Mouse (Mus musculus) large intestine, adult 2 months (tissue): ENCODE measurements around the gene Il10. TPM values are rescaled to one million over a fixed set of nuclear protein-coding genes. Genes with fewer than 3 reads are reported as not detected.

Experiments used
- DNase-seq: peaks from one replicate; pipeline ENCODE4 v3.0.0-alpha.2; 2012; ENCODE audit warnings: low read depth, low spot score
- WGBS: fragments of 180-500 bp; shearing (Covaris S2); methylation state at CpG from one replicate; pipeline ENCODE4 v1.1.7; 2018; 5-methylcytosine and 5-hydroxymethylcytosine counted together
- polyA plus RNA-seq: library from polyadenylated mRNA; depleted of rRNA; stranded (reverse); fragments of >200 nt; gene quantifications from 2 replicates; pipeline ENCODE4 v1.2.3, GENCODE M21; 2012

Il10 gene
- polyA plus RNA-seq, 1 experiment, result 0.14 TPM

- DNase-seq, result no peak
- WGBS, result 85% methylated on average over 2 of the region's 2 CpGs
Measured at GRCm38 (mm10) chr1:131045723-131046355, 26.2 kb downstream of the Il10 start.

GRCm38 (mm10) chr1:131046607-131047006, 27.0 kb downstream of the Il10 start:
- WGBS, result 84% methylated on average over 10 of the region's 10 CpGs
- DNase-seq, result no peak

GRCm38 (mm10) chr1:131048121-131048863, 28.6 kb downstream of the Il10 start:
- WGBS, result 46% methylated on average over 6 of the region's 6 CpGs
- DNase-seq, result no peak

- 81% methylated on average over 8 of the region's 8 CpGs for WGBS
Measured at GRCm38 (mm10) chr1:131048946-131049345, 29.3 kb downstream of the Il10 start.

GRCm38 (mm10) chr1:131049361-131049806, 29.7 kb downstream of the Il10 start:
- 79% methylated on average over 5 of the region's 5 CpGs for WGBS
- no peak for DNase-seq

More at GRCm38 (mm10) chr1:131048946-131049345, 29.3 kb downstream of the Il10 start:
- DNase-seq, result no peak

GRCm38 (mm10) chr1:131050011-131050410, 30.4 kb downstream of the Il10 start:
- WGBS, result 84% methylated on average over 5 of the region's 5 CpGs
- DNase-seq, result no peak

GRCm38 (mm10) chr1:131050617-131051016, 31.0 kb downstream of the Il10 start:
- 71% methylated on average over 5 of the region's 5 CpGs for WGBS
- DNase-seq, result no peak

- DNase-seq, result no peak
- WGBS, result 45% methylated on average over 7 of the region's 7 CpGs
Measured at GRCm38 (mm10) chr1:131051073-131051472, 31.4 kb downstream of the Il10 start.

GRCm38 (mm10) chr1:131053239-131053638, 33.6 kb downstream of the Il10 start:
- DNase-seq, result no peak
- 19% methylated on average over 8 of the region's 8 CpGs for WGBS

- WGBS, result 61% methylated on average over 4 of the region's 4 CpGs
- DNase-seq, result no peak
Measured at GRCm38 (mm10) chr1:131053656-131054055, 34.0 kb downstream of the Il10 start.

- 80% methylated on average over 4 of the region's 4 CpGs for whole genome bisulfite sequencing
Measured at GRCm38 (mm10) chr1:131054251-131054650, 34.6 kb downstream of the Il10 start.

GRCm38 (mm10) chr1:131058431-131058830, 38.8 kb downstream of the Il10 start:
- DNase-seq, result no peak
- 80% methylated on average over 7 of the region's 7 CpGs for WGBS

More at GRCm38 (mm10) chr1:131054251-131054650, 34.6 kb downstream of the Il10 start:
- no peak for DNase-seq

- 62% methylated on average over 1 of the region's 1 CpGs for WGBS
- DNase-seq, result no peak
Measured at GRCm38 (mm10) chr1:131059411-131059810, 39.8 kb downstream of the Il10 start.

GRCm38 (mm10) chr1:131059841-131060240, 40.2 kb downstream of the Il10 start:
- WGBS, result 83% methylated on average over 5 of the region's 5 CpGs
- no peak for DNase-seq

- WGBS, result 43% methylated on average over 13 of the region's 13 CpGs
- DNase-seq, result no peak
Measured at GRCm38 (mm10) chr1:131060290-131061253, 40.9 kb downstream of the Il10 start.

GRCm38 (mm10) chr1:131061740-131062254, 42.2 kb downstream of the Il10 start:
- 76% methylated on average over 7 of the region's 7 CpGs for WGBS
- DNase-seq, result no peak

- 65% methylated on average over 6 of the region's 6 CpGs for WGBS
- no peak for DNase-seq
Measured at GRCm38 (mm10) chr1:131062821-131063220, 43.2 kb downstream of the Il10 start.

- no peak for DNase-seq
- WGBS, result 69% methylated on average over 6 of the region's 6 CpGs
Measured at GRCm38 (mm10) chr1:131064202-131064601, 44.6 kb downstream of the Il10 start.

- WGBS, result 68% methylated on average over 10 of the region's 10 CpGs
- DNase-seq, result no peak
Measured at GRCm38 (mm10) chr1:131068011-131068727, 48.5 kb downstream of the Il10 start.
